Mouse (Mus musculus): ENCODE results near the gene Bcl6. TPM values are rescaled to one million over a fixed set of nuclear protein-coding genes. Genes with fewer than 3 reads are reported as not detected.

The Bcl6 gene
- total RNA-seq, 2 experiments from 2014 or later = 21.2 to 24.4 TPM

DNA sequence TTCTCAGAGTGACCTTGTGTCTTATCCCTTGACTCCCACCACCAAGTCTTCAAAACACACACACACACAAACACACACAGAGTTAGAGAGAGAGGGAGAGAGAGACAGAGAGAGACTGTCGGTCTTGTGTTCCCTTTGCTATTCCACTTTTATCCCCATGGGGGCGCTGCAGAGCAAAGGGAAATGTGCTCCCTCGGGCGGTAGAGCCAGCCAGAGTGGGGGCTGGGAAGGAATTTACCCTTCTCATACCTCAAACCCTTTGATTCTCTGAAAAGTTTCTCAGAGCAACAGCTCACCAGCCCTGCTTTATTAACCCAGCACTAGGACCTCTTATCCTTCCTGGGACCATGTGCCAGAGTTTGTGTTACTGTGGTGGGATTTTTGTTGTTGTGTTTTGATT lies 2.5 kb upstream of the Bcl6 start:
- DNase-seq = peak; percentile 88 to 97

DNA sequence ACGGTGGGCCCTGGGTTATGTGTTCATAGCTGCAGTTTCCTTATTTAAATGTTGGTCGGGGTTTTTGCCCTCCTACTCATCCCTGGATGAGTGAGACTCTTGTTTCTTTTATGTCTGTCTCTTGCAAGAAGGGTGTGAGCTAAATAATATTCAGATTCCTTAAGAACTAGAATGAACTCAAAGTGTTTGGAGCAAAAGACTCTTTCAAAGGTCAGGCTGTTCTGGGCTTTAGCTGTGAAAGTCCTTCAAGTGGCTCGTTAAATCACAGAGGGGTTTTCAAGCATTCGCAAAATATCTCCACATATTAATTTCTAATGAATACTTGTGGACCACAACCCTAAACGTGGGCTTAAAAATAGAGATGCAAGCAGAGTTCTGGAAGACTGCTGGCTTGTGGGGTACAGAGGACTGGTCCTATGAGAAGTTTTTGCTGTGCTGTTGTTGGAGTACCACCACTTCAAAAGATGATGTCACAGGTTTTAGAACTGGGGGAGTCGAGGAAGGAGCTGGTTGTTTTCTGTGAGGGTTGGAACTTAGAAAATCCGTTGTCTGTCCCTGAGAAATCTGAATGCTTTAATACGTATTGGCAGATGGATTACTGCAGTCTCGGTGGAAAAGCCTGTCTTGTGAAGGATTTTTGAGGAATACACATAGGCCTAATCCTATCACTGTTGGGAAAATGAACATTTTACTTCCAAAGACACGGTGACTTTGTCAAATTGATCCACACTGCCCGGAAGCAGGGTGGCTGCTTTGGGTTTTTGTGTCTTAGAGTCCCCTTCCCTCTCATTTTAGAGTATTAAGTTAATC lies 1.7 kb upstream of the Bcl6 start:
- DNase-seq = peak in 1 of 2 experiments; percentile 33

DNA sequence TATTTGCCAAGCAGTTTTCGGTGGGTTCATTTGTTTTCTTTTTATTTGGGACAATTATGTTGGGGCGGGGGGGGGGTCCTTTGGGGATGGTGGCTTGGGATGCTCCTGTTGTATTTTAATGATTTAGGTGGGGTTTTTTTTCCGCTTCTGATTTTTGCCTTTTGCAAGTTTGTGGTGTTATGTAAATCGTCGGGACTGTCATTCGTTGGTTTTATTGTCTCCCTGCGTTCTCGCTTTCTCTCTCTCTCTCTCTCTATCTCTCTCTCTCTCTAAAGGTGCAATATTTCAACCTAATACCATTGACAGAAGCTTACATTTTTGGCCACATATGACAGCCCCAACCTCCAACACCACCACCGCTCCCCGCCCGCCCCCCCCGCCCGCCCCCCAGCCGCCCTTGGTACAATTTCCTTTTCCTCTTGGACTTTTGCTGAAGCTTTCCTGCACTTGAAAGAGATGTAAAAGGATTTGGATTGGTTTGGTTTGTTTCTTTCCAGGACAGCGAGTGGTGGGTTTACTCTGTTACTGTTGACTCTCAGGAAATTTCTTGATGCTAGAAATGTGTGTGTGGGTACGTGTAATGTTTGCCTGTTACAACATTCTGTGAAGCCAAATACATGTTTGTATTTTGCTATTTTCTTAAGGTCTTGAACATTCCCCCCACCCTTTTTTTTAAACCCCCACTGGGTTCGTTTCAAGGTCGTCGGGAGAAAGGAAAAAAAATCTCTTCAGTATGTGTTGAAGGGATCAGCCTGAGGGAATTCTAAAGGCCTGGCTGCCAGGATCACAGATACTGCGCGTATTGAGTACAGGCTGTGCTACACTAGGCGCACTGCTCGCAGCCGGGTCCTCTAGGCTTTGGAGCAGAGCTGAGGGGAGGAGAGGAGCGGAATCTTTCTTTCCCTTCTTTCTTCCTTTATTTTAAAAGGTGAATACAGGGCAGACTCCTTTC lies 833 bp upstream of the Bcl6 start:
- peak; percentile 80 to 81 for DNase-seq

DNA sequence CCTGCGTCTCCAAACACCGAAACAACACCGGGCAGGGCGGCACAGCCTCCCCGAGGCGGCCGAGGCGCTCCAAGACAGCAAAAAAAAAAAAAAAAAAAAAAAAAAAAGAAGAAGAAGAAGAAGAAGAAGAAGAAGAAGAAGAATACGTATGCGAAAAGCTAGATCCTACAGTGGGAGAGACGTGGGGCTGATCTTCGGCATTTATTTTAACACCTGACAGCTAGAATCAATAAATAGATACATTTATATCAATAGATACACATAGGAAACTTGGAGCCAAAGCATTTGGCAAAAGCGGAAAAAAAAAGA lies 541 bp downstream of the Bcl6 start:
- no peak for DNase-seq

GRCm38 (mm10) chr16:23987341-23988156 lies 1.1 kb downstream of the Bcl6 start:
- peak in 1 of 2 experiments; percentile 81 for DNase-seq

DNA sequence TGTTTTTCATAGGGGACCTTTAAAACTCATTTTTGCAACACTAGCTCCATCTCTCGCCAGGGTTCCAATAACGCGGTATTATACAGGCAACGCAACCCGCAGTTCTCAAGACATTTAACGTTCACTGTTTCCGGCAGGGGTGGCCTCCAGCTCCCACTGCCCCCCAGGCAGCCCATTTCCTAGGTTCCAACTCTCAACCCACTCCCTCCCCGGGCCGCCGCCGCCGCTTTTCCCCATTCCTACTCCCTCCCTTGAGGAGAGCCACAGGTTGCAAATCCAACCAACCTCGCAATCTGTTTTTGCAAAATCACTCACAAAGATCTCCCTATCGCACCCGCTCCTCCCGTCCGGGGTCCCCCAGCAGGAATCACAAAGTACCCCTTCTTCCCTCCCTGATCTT lies 1.8 kb downstream of the Bcl6 start:
- DNase-seq = peak in 1 of 2 experiments; percentile 76

DNA sequence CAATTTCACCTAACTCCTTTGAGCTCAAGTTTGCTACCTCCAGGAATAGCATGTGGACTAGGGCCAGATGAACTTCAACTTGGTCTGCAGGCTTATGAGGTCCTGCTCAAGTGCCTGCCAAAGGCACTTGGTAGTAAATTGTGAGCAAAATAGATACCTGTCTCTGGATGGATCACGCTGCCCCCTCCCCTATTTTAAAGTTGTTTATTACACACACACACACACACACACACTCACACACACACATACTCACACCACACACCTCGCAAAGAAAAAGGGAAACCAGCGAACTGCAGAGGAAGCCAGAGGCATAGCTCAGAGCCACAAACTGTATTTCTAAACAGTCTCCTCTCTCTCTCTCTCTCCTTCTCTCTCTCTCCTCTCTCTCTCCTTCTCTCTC lies 2.5 kb downstream of the Bcl6 start:
- DNase-seq = peak in 1 of 2 experiments; percentile 67

DNA sequence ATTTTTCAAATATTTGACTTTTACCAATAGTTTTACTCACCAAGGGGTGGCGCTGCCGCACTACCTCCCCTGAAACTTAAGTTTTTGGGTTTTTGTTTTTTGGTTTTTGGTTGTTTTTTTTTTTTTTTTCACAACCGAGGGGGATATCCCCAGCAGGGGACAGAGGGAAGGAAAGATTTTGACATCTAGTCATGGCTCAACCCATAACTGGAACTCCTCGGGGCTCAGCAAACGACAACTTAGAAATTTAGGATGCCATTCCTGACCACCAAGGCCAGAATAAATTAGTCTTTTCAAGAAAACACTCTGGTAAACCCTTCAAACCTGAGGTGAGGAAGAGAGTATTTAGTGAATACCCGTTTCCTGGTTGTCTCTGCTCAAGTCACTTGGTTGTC lies 3.2 kb downstream of the Bcl6 start:
- peak in 1 of 2 experiments; percentile 81 for DNase-seq

DNA sequence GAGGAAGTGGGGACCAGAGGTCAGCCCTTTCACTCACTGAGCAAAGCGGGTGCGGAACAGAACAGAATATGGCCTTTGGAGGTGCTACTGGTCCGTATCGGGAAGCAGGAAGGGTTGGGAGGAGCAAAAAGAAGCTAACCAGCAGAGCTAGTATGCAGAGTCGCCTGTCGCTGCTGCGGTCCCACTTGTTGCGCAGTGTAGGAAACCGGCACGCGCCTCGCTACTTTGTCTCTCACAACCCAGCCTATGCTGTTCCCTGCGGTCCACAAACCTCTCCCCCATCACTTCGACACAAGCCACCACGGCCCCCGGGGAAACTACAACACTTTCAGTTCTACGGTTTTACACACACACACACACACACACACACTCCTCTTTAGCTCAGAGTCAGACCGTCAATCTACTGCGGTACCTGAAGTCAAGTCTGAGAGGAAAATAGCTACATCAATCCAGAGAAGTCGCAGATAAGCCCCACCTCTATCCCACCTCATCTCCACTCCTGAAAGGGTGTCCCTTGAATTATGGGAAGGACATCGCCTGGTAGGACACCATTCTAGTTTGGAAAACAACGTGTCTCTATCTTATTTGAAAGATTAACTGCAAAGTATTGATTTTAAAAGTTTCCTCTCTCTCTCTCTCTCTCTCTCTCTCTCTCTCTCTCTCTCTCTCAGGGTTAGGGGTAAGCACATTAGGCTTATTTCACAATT lies 3.7 kb downstream of the Bcl6 start:
- peak; percentile 73 to 85 for DNase-seq

DNA sequence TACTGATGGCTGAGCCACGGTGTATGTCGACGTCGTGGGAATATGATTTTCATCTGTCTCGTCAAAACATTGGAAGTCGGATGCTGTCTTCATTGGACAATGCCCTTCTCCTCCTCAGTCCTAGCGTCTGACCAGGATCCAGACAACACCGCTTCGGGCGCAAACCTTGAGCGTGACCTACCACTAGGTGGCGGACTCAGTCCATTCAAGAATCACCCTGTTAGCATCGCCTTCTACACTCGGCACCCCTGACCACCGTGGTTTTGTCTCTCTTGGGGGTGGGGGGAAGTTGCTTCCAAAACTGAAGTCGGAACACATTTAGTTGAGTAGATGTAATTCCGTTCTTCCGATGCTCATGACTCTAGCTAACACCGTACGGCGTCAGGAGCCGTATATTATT lies 4.5 kb downstream of the Bcl6 start:
- peak; percentile 92 to 97 for DNase-seq

- DNase-seq = peak; percentile 77 to 89
Observed at GRCm38 (mm10) chr16:23982891-23983588, 5.6 kb downstream of the Bcl6 start.

DNA sequence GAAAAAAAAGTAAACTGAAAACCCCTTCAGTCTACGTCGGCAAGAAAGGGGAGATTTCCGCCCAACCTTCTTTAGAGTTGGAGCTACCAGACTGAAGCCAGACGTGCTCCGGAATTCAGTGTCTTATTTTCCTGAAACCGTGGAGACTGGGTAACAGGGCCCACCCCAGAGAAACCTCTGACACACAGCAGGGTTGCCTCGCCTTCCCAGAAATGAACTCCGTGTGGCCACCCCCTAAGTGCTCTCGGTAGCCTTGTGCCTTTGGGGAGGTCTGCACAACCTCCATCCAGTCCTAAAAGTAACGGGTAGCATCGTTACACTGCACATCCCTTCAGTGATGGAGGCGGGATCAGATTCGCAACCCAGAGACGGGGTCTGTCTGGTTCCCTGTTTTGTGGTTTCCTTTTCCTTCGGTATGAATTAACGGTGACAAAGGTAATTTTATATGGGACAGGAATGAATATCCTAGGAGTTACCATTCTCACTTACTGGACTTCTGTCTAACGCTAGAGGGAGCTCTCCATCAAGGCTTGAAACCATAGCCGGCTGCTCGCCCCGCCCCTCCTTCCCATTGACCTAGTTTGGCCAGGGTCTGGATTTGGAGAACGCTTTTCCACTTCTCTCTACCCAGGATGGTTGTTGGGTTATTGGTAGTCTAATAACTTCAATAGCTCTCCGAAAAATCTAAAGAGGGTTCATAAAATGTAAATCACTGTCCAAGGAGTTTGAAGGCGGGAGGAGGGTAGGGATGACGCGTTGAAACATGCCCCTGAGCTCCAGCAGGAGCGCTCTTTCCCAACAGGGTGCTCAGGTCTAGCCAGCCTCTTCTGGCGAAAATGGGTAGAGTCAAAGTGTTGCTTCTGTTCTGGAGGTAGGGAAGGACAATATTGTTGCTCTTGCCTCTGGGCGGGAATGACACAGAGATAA lies 6.5 kb downstream of the Bcl6 start:
- DNase-seq = peak; percentile 90 to 94

DNA sequence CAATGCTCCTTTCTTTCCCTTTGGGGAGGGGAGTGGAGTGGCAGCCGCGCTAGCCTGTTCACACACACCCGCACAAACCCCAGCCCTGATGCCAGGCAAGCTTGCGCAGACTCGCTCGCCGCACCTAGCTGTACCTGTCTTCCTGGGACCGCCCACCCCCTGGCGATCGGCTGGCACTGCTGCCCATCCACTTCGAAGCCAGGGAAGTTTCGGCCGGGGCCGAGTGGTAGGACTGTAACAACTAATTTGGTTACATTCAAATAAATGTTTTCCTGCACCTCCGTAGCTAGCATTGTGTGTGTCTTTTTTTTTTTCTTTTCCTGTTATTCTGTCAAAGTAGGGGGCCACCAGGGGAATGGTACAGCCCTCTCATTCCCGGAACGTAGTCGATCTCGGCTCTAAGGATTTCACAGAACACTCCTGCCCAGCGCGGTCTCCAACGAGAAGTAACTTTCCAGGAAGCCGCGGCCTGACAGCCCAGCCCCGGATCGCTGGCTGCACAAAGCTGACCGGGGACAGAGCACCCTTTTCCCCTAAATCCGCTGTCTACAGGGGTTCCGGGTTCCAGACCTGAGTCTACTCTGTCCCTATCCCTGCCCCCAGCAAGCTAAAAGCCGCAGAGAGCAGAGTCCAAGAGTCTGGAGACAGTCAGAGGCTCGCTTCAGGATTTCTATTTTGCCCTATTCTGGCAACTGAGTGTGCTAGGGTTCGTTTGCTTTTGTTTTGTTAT lies 7.5 kb downstream of the Bcl6 start:
- DNase-seq = peak in 1 of 2 experiments; percentile 70

DNA sequence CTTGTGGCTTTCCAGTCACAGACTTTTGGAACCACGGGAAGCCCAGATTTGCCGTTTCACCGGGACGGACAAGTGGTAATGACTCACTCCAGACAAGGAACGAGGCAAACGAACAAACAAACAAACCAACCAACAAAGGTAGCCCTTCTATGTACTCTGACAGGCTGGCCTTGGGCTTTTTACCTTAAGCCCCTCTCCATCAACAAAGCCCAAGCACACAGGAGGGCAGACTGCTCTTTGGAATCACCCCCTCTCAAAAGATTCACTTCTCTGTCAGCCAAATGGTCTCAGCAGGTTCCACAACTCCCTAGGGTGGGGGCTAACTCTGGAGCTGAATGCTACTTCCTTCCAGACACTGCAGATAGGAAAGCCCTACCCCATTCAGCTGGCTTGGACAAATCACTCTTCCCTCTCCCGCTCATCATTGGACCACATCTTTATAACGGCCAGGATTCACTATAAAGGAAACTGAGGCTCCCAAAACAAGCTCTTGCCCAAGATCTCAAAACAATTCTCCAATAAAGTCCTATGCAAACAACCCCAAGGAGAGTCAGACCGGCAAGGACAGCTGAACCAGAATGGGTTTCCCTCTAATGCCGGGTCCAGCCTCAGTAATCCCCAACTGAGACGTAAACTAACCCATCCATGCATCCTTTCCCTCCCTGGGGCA lies 8.3 kb downstream of the Bcl6 start:
- DNase-seq = peak in 1 of 2 experiments; percentile 67

GRCm38 (mm10) chr16:23979446-23979845 lies 9.2 kb downstream of the Bcl6 start:
- DNase-seq = peak; percentile 80 to 84

DNA sequence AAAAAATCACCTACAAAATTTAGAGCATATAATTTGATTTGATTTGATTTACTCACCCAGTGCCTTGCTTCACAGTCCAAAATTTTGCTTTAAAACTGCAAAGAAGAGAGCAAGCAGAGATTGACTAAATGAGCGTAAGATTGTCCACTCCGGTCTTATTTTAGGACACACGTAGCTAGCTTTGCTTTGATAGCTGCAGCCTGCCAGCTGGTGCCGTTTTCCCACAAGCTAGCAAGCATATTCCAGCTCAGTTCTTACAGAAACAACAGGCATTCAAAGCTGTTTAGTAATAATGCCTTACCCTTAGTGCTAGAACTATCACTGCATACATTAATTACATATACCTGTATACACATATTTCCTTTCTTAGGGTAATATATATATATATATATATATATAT lies 10.2 kb downstream of the Bcl6 start:
- peak in 1 of 2 experiments; percentile 41 for DNase-seq

DNA sequence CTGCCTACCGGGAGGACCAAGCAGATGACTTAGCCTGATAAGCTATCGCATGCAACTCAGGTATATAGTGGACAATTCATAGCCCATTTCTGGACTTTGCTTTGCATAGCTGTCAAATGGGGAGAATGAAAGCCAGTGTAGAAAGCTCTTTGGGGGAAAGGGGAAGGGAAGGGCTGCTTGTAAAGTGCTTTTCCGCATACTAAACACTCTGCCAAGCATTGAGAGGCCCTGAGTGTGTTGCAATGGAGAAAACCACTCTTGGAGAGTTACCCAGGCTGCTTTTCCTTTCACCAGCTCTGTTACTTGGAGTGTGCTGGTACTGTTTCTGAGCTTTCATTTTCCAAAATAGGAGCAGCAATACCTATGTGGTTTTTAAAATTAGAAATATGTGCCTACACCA lies 10.9 kb downstream of the Bcl6 start:
- DNase-seq = peak in 1 of 2 experiments; percentile 30

DNA sequence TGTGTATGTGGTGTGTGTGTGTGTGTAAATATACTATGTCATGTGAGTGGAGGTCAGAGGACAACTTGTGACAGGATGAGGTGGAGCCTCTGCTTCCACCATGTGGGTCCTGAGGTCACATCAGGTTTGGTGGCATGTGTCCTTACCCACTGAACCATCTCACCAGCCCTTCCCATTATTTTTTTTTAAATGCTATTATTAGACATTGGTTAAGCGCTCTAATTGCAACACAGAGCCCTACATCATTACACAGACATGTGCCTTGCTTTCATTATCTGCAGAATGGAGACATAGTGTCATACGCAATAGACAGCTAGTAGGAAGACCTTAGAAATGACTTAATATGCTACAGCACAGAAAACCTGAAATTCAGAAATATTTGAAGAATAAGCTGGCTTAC lies 12.5 kb downstream of the Bcl6 start:
- no peak for DNase-seq

Data from heart, adult 18-20 months (tissue).